Mouse (Mus musculus): ENCODE measurements around the gene Zfpm1.

Zfpm1 gene

GRCm38 (mm10) chr8:122276308-122276707 lies 5.6 kb upstream of the Zfpm1 start:
- DNase-seq: no peak

- DNase-seq: no peak
These were observed 4.5 kb upstream of the Zfpm1 start for GRCm38 (mm10) chr8:122277204-122277995.

GRCm38 (mm10) chr8:122280156-122280555 lies 1.8 kb upstream of the Zfpm1 start:
- no peak for DNase-seq

GRCm38 (mm10) chr8:122280588-122281316 lies 1.2 kb upstream of the Zfpm1 start:
- no peak for DNase-seq

GRCm38 (mm10) chr8:122281317-122282034 lies 465 bp upstream of the Zfpm1 start:
- DNase-seq: peak; percentile 99

GRCm38 (mm10) chr8:122282501-122283355 lies 787 bp downstream of the Zfpm1 start:
- DNase-seq: peak; percentile 28

- peak; percentile 56 for DNase-seq
These were observed 1.6 kb downstream of the Zfpm1 start for GRCm38 (mm10) chr8:122283356-122284202.

- peak; percentile 62 for DNase-seq
These were observed 2.3 kb downstream of the Zfpm1 start for GRCm38 (mm10) chr8:122284203-122284658.

- DNase-seq: no peak
These were observed 2.8 kb downstream of the Zfpm1 start for GRCm38 (mm10) chr8:122284659-122285261.

GRCm38 (mm10) chr8:122285727-122286126 lies 3.8 kb downstream of the Zfpm1 start:
- DNase-seq: no peak

- no peak for DNase-seq
These were observed 5.0 kb downstream of the Zfpm1 start for GRCm38 (mm10) chr8:122286899-122287298.

- peak; percentile 32 for DNase-seq
These were observed 5.8 kb downstream of the Zfpm1 start for GRCm38 (mm10) chr8:122287742-122288141.

- no peak for DNase-seq
These were observed 6.4 kb downstream of the Zfpm1 start for GRCm38 (mm10) chr8:122288344-122288743.

- DNase-seq: no peak
These were observed 9.1 kb downstream of the Zfpm1 start for GRCm38 (mm10) chr8:122291075-122291474.

- no peak for DNase-seq
These were observed 9.6 kb downstream of the Zfpm1 start for GRCm38 (mm10) chr8:122291549-122291948.

GRCm38 (mm10) chr8:122293484-122293883 lies 11.5 kb downstream of the Zfpm1 start:
- no peak for DNase-seq

- DNase-seq: no peak
These were observed 12.3 kb downstream of the Zfpm1 start for GRCm38 (mm10) chr8:122294273-122294683.

- no peak for DNase-seq
These were observed 13.4 kb downstream of the Zfpm1 start for GRCm38 (mm10) chr8:122295389-122295788.

- peak; percentile 46 for DNase-seq
These were observed 14.4 kb downstream of the Zfpm1 start for GRCm38 (mm10) chr8:122296173-122297001.
